Mouse (Mus musculus) midbrain, embryonic 14.5 days (tissue): Measurements from ENCODE around the gene Tmem208. TPM values are rescaled to one million over a fixed set of nuclear protein-coding genes. Genes with fewer than 3 reads are reported as not detected.

Source experiments
- ATAC-seq: fragments of 200-750 bp; cut with Nextera tagmentation; 2 replicates; pipeline ENCODE4 v1.8.0; 2017; ENCODE audit warnings: moderate number of reproducible peaks, moderate library complexity; ENCODE audit not compliant: low FRiP score, low TSS enrichment
- DNase-seq: peaks from one replicate; pipeline ENCODE4 v3.0.0-alpha.2; 2015
- H3K27ac ChIP-seq: fragments of 300-500 bp; sonication (generic); replicated peaks from 2 replicates; pipeline ENCODE4 v1.5.1; 2014; ENCODE audit warnings: mild to moderate bottlenecking, low read depth, low read length, moderate library complexity
- H3K27me3 ChIP-seq: fragments of 300-500 bp; sonication (generic); 2 replicates; pipeline ENCODE4 v1.6.1; 2014; ENCODE audit warnings: low read length, control low read depth, mixed read lengths; ENCODE audit not compliant: control insufficient read depth, insufficient read depth
- H3K36me3 ChIP-seq: fragments of 300-500 bp; sonication (generic); 2 replicates; pipeline ENCODE4 v1.6.1; 2014; ENCODE audit warnings: low read length, control low read depth; ENCODE audit not compliant: control insufficient read depth, insufficient read depth
- H3K4me1 ChIP-seq: fragments of 300-500 bp; sonication (generic); 2 replicates; pipeline ENCODE4 v1.6.1; 2014; ENCODE audit warnings: mild to moderate bottlenecking, antibody characterized with exemption, low read length, control low read depth; ENCODE audit not compliant: control insufficient read depth, insufficient read depth
- H3K4me2 ChIP-seq: fragments of 300-500 bp; sonication (generic); 2 replicates; pipeline ENCODE4 v1.6.1; 2014; ENCODE audit warnings: mild to moderate bottlenecking, low read length, moderate library complexity
- H3K4me3 ChIP-seq: fragments of 300-500 bp; sonication (generic); replicated peaks from 2 replicates; pipeline ENCODE4 v1.5.1; 2014; ENCODE audit warnings: low read depth, low read length
- H3K9ac ChIP-seq: fragments of 300-500 bp; sonication (generic); replicated peaks from 2 replicates; pipeline ENCODE4 v1.6.1; 2014; ENCODE audit warnings: mild to moderate bottlenecking, low read length, moderate library complexity
- H3K9me3 ChIP-seq: fragments of 300-500 bp; sonication (generic); 2 replicates; pipeline ENCODE4 v1.6.1; 2016; ENCODE audit warnings: low read length, control low read depth, mixed read lengths; ENCODE audit not compliant: control insufficient read depth
- WGBS: fragments of 180-500 bp; shearing (Covaris S2); extraction: QIAGEN DNeasy Blood & Tissue Kit; methylation state at CpG from one replicate; pipeline ENCODE4 v1.1.7; 2014; 5-methylcytosine and 5-hydroxymethylcytosine counted together
- polyA plus RNA-seq: library from polyadenylated mRNA; unstranded; fragments of >200 nt; fragmentation: Nextera tagmentation; extraction: Ambion mirVana; gene quantifications from 2 replicates; pipeline ENCODE4 v1.2.1, GENCODE M21; 2014

The Tmem208 gene
- polyA plus RNA-seq: 122 and 149 TPM in 2 replicates

- Histone ChIP-seq H3K4me2 (peak within 1 kb of the TSS; percentile 91), H3K9ac (peak within 1 kb of the TSS; percentile 93), H3K36me3 (peaks cover 46% of the 10 kb centered on the region), H3K27me3 (no peaks in the 10 kb centered on the region), H3K9me3 (no peaks in the 10 kb centered on the region), H3K27ac (peak within 1 kb of the TSS; percentile 81), H3K4me3 (peak within 1 kb of the TSS; percentile 88), H3K4me1 (peaks cover 16% of the 10 kb centered on the region)
- under 1% methylated on average over 36 of the region's 36 CpGs for WGBS
- peak; percentile 91 for ATAC-seq
- DNase-seq: peak; percentile 98
These were observed at the start of gene Tmem208, which contains the start of gene Lrrc29 for GRCm38 (mm10) chr8:105326141-105326672. TSS of gene Tmem208 (plus strand) at chr8:105326354. TSS of gene Lrrc29 (minus strand) at chr8:105326278.

GRCm38 (mm10) chr8:105278911-105279334 is 47.2 kb upstream of the Tmem208 start:
- Histone ChIP-seq H3K4me2 (peak overlapping the region; percentile 46), H3K4me1 (peaks cover 18% of the 10 kb centered on the region; the same call in 1 of the 2 replicates), H3K36me3 (peaks cover 39% of the 10 kb centered on the region), H3K4me3 (no peak overlapping the region), H3K27me3 (peaks cover 56% of the 10 kb centered on the region), H3K9ac (0 out of 2 replicates have a peak overlapping the region, but pooled peaks have one; percentile 20), H3K27ac (no peak overlapping the region), H3K9me3 (no peaks in the 10 kb centered on the region)
- WGBS: 3% methylated on average over 28 of the region's 28 CpGs
- DNase-seq: peak; percentile 73
- peak; percentile 56 for ATAC-seq

GRCm38 (mm10) chr8:105280567-105280966 is 45.6 kb upstream of the Tmem208 start:
- DNase-seq (no peak), ATAC-seq (no peak)
- Histone ChIP-seq H3K4me1 (peaks cover 18% of the 10 kb centered on the region; the same call in 1 of the 2 replicates), H3K36me3 (peaks cover 52% of the 10 kb centered on the region), H3K9ac (no peak overlapping the region), H3K4me2 (no peak overlapping the region), H3K4me3 (no peak overlapping the region), H3K27ac (no peak overlapping the region), H3K9me3 (no peaks in the 10 kb centered on the region), H3K27me3 (peaks cover 39% of the 10 kb centered on the region)
- 62% methylated on average over 3 of the region's 3 CpGs for WGBS

GRCm38 (mm10) chr8:105281821-105282220 is 44.3 kb upstream of the Tmem208 start:
- H3K9ac ChIP-seq: no peak overlapping the region
- H3K36me3 ChIP-seq: peaks cover 53% of the 10 kb centered on the region
- no peak overlapping the region for H3K27ac ChIP-seq
- WGBS: 90% methylated on average over 12 of the region's 12 CpGs
- H3K9me3 ChIP-seq: no peaks in the 10 kb centered on the region
- ATAC-seq (no peak), DNase-seq (no peak)
- peaks cover 22% of the 10 kb centered on the region for H3K4me1 ChIP-seq
- no peak overlapping the region for H3K4me3 ChIP-seq
- H3K4me2 ChIP-seq: no peak overlapping the region
- H3K27me3 ChIP-seq: peaks cover 31% of the 10 kb centered on the region

GRCm38 (mm10) chr8:105282239-105282638 is 43.9 kb upstream of the Tmem208 start:
- no peak for ATAC-seq
- H3K36me3 ChIP-seq: peaks cover 53% of the 10 kb centered on the region

GRCm38 (mm10) chr8:105283074-105283473 is 43.1 kb upstream of the Tmem208 start:
- Histone ChIP-seq H3K27me3 (peaks cover 19% of the 10 kb centered on the region; the same call in 1 of the 2 replicates), H3K4me2 (no peak overlapping the region), H3K9ac (no peak overlapping the region), H3K4me3 (no peak overlapping the region), H3K4me1 (peaks cover 34% of the 10 kb centered on the region), H3K36me3 (peaks cover 53% of the 10 kb centered on the region), H3K9me3 (no peaks in the 10 kb centered on the region), H3K27ac (no peak overlapping the region)
- DNase-seq (peak; percentile 44), ATAC-seq (no peak)
- 24% methylated on average over 23 of the region's 23 CpGs for WGBS

More at GRCm38 (mm10) chr8:105282239-105282638, 43.9 kb upstream of the Tmem208 start:
- H3K9ac ChIP-seq: no peak overlapping the region
- H3K27ac ChIP-seq: no peak overlapping the region
- 91% methylated on average over 4 of the region's 4 CpGs for WGBS
- H3K4me1 ChIP-seq: peaks cover 26% of the 10 kb centered on the region
- no peak overlapping the region for H3K4me2 ChIP-seq
- H3K9me3 ChIP-seq: no peaks in the 10 kb centered on the region
- no peak for DNase-seq
- H3K27me3 ChIP-seq: peaks cover 27% of the 10 kb centered on the region
- H3K4me3 ChIP-seq: no peak overlapping the region

GRCm38 (mm10) chr8:105285514-105285913 is 40.6 kb upstream of the Tmem208 start:
- DNase-seq: no peak
- H3K27ac ChIP-seq: no peak overlapping the region
- H3K9ac ChIP-seq: no peak overlapping the region
- H3K4me3 ChIP-seq: no peak overlapping the region
- peaks cover 44% of the 10 kb centered on the region for H3K36me3 ChIP-seq
- no peaks in the 10 kb centered on the region for H3K9me3 ChIP-seq
- peaks cover 39% of the 10 kb centered on the region for H3K4me1 ChIP-seq
- H3K4me2 ChIP-seq: peak overlapping the region; percentile 17; the same call in 1 of the 2 replicates
- WGBS: 52% methylated on average over 12 of the region's 12 CpGs
- ATAC-seq: no peak
- H3K27me3 ChIP-seq: peaks cover 3% of the 10 kb centered on the region; the same call in 1 of the 2 replicates

GRCm38 (mm10) chr8:105286907-105287306 is 39.2 kb upstream of the Tmem208 start:
- peak overlapping the region; percentile 67 for H3K4me2 ChIP-seq
- no peak overlapping the region for H3K27ac ChIP-seq
- peak overlapping the region; percentile 20; the same call in 1 of the 2 replicates for H3K9ac ChIP-seq
- ATAC-seq: no peak
- no peak for DNase-seq
- H3K36me3 ChIP-seq: peaks cover 34% of the 10 kb centered on the region
- peaks cover 10% of the 10 kb centered on the region; the same call in 1 of the 2 replicates for H3K27me3 ChIP-seq
- peaks cover 42% of the 10 kb centered on the region for H3K4me1 ChIP-seq
- 88% methylated on average over 4 of the region's 4 CpGs for WGBS
- no peak overlapping the region for H3K4me3 ChIP-seq
- H3K9me3 ChIP-seq: no peaks in the 10 kb centered on the region

- peak overlapping the region; percentile 49 for H3K4me3 ChIP-seq
- peaks cover 10% of the 10 kb centered on the region; the same call in 1 of the 2 replicates for H3K27me3 ChIP-seq
- ATAC-seq (no peak), DNase-seq (no peak)
- H3K4me1 ChIP-seq: peaks cover 42% of the 10 kb centered on the region
- 87% methylated on average over 5 of the region's 5 CpGs for WGBS
- H3K27ac ChIP-seq: peak overlapping the region; percentile 94
- H3K9ac ChIP-seq: peak overlapping the region; percentile 66
- peak overlapping the region; percentile 67 for H3K4me2 ChIP-seq
- H3K36me3 ChIP-seq: peaks cover 20% of the 10 kb centered on the region
- H3K9me3 ChIP-seq: no peaks in the 10 kb centered on the region
These were observed 37.9 kb upstream of the Tmem208 start for GRCm38 (mm10) chr8:105288231-105288630.
